Mouse (Mus musculus) frontal cortex, postnatal 10 days (tissue): Measurements from ENCODE around the gene Rab4b.
A peak's percentile ranks its signal among the peaks of the same experiment; 100 is the strongest.

Experiments used
- DNase-seq, 2 experiments: peaks; one replicate each; pipeline ENCODE4 v3.0.0; 2022; ENCODE audit warnings: low spot score in 2 of 2, mixed read lengths in 1 of 2

The Rab4b gene

GRCm38 (mm10) chr7:27178324-27179216 is at the start of gene Rab4b:
Gene Rab4b, minus strand, starts transcription at chr7:27178896.
- DNase-seq: peak; percentile 99

DNA sequence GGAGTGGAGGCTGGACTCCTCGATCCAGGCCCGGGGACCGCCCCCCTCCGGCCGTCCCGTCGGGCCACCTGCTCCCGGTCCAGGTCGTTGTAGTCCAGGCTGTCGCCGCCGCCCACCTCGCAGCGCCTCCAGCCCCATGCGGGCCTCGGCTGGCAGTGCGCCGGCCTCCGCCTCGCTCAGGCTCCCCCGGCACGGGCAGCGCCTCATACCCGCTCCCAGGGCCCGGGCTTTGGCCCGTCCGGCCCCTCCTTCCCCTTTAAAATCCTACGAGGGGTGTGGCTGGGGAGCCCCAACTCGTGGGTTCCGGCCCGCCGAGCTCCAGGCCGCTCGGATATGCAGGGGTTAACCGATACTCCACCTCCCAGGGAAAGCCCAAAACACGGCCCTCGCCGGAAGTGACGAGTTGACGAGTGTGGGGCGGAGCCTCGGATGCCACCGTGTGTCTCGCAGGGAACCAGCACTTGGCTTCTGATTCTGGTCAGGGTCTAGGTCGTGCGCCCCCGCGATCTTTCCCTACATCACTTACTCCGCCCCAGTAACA is 49.7 kb upstream of the Rab4b start, which contains the start of gene Itpkc:
TSS of gene Itpkc (minus strand) at position 381 of the 541 bp plus-strand sequence.
- peak; percentile 84 to 91 for DNase-seq

- DNase-seq: no peak
Measured at GRCm38 (mm10) chr7:27227676-27228075, 49.0 kb upstream of the Rab4b start.

DNA sequence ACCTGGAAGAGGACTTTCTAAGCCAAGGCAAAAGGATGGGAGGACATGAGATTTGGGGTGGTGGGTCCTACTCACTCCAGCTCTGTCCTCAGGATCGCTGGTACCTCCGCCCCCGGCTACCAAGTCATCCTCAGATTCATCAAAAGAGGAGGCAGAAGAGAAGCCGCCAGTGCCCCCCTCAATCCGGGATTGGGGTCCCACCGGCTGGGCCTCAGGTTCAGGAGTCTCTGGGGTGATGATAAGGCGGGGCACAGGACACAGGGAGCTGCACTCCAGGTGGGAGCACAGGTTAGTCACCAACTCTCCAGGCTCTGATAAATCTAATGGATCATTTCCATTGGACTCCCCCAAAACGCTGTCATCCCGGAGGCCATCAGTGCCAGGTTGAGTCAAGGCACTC is 48.6 kb upstream of the Rab4b start:
- no peak for DNase-seq

- DNase-seq: peak in 1 of 2 experiments; percentile 31
Measured at GRCm38 (mm10) chr7:27224877-27225575, 46.3 kb upstream of the Rab4b start.

DNA sequence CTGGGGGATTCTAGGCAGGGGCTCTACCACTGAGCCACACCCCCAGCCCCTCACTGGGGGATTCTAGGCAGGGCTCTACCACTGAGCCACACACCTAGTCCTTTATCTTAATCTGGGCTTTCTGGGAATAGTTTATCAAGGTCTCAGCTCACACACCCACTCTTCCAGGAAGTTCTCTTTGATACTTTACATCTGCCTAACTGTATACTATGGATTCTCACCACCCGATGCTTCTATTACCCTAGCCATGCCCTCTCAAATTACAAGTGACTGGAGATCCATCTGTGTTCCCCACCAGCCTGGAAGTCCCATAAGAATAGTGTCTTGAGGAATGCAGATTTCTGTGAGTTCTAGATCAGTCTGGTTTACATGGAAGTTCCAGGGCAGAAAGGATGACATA is 43.8 kb upstream of the Rab4b start:
- no peak for DNase-seq

DNA sequence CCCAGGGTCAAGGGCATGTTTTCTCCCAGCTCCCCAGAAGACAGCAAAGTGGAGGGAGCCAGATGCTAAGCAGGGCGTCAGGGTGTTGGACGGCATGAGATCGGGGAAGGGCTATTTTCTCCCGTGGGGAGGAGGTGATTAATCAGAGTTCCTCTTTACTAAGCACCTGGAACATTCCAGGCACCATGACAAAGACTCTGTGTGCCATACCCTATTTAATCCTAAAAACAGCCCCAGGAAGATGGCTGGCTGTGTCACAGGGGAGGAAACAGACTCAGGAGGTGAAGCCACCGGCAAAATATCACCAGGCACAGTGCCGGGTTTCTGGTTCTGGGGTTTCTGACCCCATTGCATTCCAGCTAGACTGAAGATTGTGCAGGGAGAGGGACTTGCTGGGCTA is 43.2 kb upstream of the Rab4b start:
- DNase-seq: no peak

- DNase-seq: no peak
Measured at GRCm38 (mm10) chr7:27219937-27220336, 41.2 kb upstream of the Rab4b start.

- no peak for DNase-seq
Measured at GRCm38 (mm10) chr7:27218586-27218985, 39.9 kb upstream of the Rab4b start.

GRCm38 (mm10) chr7:27212626-27213025 is 33.9 kb upstream of the Rab4b start:
- no peak for DNase-seq

- no peak for DNase-seq
Measured at GRCm38 (mm10) chr7:27203730-27204449, 25.2 kb upstream of the Rab4b start.

DNA sequence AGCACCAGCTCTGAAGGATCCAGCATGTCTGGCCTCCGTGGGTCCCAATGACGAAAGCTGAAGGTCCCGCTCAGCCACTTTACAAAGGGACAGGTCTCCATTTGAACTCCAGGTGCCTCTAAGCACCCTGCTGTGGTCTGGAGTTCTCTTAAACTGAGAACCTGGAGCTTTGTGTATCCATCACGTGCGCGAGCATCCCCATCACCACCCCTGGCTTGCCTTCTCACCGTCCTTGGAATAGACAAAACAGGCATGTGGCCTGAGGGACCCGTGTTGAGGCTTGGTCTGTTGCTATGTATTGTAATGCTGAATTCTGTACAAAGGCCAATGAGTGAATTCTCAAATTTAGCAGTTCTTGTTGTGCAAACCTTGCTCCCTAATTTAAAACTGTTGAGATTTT is 20.1 kb upstream of the Rab4b start:
- no peak for DNase-seq

GRCm38 (mm10) chr7:27198355-27198754 is 19.7 kb upstream of the Rab4b start:
- DNase-seq: no peak

DNA sequence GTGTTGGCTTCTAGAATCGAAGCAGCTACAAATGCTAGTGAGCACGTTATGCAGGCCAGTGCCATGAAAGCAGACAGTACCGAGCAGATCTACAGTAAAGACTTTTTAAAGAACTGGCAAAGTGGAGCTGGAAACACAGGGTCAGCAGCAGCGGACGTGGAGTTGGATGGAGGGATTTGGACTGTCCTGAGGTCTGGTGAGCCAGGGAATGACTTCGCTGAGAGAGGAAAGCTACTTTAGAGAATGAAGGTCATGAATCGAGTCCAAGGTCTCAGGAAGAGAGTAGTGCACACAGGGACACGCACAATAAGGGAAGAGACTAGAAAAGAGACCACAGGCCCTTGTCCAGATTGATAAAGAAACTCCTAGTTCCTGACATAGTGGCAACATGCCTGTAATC is 18.9 kb upstream of the Rab4b start:
- DNase-seq: no peak

- no peak for DNase-seq
Measured at GRCm38 (mm10) chr7:27197136-27197535, 18.4 kb upstream of the Rab4b start.

- peak; percentile 96 to 100 for DNase-seq
Measured at GRCm38 (mm10) chr7:27195681-27196611, 17.2 kb upstream of the Rab4b start, which contains the start of the genes BC024978 and Snrpa. Gene BC024978, plus strand, starts transcription at chr7:27195781. Gene Snrpa, minus strand, starts transcription at chr7:27196271.

DNA sequence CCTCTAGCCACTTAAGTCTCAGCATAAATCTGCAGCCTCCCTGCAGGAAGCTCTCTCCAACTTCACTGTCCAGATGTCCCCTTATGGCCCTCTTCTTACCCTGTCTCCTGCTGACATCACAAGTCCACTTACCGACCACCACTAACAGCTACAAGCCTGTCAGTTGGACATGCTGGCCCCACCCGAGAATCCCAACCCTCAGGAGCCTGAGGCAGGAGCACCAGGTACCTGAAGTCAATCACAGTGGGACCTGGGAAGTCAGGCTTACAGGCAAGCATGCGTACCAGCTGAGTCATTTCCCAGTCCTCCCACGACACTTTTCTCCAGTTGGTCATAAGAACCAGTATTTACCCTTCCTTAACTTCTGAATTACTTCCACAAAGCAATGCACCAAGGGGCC is 15.0 kb upstream of the Rab4b start:
- DNase-seq: no peak

- no peak for DNase-seq
Measured at GRCm38 (mm10) chr7:27192434-27192833, 13.7 kb upstream of the Rab4b start.

DNA sequence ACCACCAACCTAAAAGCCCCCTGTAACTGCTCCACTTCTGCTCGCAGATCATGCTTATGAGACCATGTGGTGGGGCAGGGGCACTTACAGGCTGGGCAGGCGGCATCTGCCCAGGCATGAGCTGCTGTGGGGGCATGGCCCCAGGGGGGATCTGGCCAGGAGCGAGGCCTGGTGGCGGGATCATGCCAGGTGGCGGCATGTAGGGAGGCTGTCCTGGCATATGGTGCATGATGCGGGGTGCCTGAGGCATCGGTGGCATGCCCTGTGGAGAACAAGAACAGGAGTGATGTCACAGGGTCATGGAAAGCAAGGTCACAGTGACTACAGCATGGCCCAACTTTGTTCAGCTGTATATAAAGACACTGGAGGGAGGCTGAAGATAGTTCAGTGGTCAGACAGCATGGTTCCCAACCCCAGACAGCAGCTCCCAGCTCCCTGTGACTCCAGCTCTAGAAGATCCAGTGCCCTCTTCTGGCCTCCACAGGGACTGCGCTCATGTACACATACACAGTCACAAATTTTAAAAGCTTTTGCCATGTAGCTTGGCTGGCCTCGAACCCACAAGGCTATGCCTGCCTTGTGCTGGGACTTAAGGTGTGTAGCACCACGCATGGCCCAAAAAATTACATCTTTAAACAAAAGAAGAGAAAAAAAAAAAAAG is 10.7 kb upstream of the Rab4b start:
- no peak for DNase-seq

DNA sequence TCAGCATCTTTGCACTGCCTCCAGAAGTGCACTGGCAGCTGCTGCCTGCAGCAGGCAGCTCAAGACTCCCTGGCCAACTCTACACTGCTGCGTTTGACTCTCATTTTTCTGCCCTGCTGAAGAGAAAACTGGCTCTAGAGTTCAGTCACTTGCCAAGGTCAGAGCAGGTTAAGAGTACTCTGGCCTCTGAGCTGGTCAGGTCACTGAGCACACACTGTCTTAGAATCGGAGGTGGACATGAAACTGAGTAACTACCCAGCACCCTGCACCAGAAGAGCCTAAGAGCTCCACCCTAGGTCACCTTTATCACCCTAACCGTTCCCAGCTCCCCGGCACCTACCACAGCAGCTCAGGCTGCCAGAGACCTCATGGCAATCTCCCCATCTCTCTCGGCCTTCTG is 7.3 kb upstream of the Rab4b start:
- no peak for DNase-seq
